Mouse (Mus musculus) skeletal muscle tissue, adult 2 months (tissue): Measurements from ENCODE around the gene Dnajc17.

Experiments used
- DNase-seq: peaks from one replicate; pipeline ENCODE4 v3.0.0-alpha.2; 2012; ENCODE audit warnings: low read depth, low spot score

The Dnajc17 gene

DNA sequence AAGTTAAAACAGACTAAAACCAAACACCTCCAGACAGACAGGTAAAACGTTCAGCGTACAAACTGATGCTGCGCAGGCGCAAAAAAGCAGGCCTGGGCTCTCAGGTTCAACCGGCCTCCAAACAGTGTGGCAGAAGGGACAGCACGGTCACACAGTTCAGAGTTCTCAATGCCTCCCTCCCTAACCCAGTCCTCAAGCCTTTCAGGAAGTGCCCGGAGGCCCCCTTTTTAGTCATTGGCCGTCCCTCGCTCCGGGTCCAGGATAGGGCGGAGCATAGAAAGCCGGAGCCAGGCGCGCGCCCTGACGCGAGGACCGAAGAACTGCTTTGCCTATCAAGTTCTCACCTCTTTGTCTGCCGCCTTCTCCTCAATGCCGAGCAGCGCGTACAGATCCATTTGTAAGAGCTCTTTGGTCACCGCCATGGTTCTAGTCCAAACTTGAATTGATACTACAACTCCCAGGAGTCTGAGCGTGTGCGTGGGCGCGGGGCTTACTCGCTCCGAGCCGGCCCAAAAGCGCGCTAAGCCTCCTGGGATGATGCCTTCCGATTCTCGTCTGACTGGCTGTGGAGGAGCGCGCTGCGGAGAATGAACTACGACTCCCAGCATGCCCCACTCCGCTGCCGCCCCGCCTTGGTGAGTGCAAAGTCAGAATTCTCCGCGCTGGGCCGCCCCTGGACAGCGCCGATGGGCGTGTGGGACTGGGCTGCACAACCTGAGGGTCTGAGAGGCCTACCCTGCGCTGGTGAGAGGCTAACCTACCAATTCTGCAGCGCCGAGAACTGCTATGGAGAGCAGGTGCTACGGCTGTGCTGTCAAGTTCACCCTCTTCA lies at the start of gene Dnajc17, which contains the start of gene Zfyve19:
Gene Dnajc17 (minus strand): TSS at position 452 of the 832 bp plus-strand sequence.
Gene Zfyve19 (plus strand): TSS at position 274 of the 832 bp plus-strand sequence.
- peak; percentile 88 for DNase-seq

DNA sequence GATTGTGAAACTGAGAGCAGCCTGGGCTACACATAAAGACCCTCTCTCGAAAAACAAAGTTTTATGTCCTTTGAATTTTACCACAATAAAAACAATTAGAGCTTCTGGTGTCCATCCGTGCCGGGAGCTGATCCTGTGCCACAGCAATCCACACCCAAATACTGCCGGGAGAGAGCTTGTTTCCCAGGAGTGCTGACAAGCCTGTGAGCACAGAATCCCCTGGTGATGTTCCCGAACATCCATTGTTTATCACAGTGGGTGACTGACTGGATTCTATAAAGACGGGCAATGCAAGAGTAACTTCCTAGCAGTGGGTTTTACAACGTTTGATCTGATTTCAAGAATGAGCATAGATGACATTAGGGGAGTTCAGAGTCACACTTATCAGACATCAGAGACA lies 46.4 kb upstream of the Dnajc17 start:
- DNase-seq = no peak

DNA sequence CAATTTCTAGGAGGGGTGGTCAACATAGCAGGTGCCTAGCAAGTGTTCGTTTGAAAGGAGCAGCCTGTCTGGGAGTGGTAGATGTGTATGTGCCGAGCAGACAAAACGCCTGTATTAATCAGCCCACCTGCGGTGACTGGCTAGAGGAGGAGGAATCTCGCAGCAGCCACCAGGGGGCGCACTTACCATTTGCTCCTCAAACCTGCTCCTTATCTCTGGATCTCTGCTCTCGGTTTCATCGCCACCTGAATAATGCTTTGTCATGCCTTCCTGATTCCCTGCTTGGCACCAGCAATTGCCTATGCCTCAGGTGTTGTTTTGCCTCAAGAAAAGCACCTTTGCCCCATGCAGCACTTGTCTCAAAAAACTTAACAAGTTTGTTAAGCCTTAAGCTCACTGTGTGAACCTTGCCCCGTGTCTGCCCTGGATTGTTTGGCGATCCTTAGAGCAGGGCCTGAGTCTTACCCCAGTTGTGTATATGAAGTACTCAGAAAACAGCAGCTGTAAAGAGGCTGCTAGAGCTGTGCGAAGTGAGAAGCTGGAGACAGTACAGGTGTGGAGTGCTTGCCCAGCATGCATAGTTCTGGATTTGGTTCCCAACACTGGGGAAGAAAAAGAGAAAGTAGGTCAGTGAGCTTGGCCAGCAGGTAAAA lies 42.4 kb upstream of the Dnajc17 start:
- DNase-seq = peak; percentile 71

DNA sequence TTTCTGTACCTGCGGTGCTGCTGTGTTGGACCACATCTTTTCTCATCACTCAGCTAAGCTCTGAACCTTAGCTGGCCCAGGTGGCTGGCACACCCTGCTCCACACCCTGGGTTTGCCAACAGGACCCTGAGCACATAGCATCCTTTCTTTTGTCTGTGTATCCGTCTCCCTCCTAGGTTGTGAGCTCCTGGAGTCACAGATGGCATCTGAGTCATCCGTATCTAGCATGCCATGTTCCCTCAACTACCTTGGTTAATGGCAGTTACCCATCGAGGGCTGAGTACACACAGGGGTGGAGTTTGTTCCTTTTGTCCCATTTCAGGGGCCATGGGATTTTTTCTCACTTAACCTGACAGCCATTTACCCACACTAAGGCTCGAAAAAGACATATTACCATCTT lies 41.8 kb upstream of the Dnajc17 start:
- no peak for DNase-seq

DNA sequence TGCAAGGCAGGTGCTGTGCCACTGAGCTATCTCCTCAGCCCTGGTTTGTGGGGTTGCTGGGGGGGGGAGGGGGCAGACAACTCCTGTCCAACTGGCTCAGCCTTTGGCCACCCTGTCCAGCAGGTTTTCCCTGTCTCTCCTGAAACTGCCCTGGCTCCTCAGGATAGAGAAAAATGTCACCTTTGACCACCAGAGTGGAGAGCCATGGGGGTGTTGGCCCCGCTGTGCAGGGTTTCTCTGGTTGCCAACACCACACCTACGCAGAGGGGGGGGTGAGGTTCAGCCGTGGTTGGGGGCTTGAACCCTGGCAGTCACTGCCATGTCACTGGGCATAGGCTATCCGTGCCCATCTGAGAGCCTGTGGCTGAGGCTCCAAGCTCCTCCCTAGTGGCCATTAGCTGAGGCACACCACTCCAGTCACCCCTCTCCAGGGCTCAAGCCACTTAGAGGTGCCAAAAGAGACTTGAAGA lies 41.0 kb upstream of the Dnajc17 start:
- DNase-seq = no peak

DNA sequence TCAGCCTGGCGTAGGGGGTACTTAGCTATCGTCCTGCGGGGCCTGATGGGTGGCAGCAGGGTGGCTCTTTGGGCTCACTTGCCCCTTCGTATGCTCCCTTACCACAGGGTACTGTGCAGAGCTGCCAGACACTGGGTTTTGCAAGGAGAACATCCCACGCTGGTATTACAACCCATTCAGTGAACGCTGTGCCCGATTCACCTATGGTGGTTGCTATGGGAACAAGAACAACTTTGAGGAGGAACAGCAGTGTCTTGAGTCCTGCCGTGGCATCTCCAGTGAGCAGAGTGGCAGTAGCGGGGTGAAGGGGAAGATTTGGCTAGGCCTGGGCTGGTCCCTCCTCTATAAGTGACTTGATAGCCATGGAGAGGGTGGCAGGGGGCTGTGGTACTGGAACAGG lies 39.3 kb upstream of the Dnajc17 start:
- DNase-seq = no peak

DNA sequence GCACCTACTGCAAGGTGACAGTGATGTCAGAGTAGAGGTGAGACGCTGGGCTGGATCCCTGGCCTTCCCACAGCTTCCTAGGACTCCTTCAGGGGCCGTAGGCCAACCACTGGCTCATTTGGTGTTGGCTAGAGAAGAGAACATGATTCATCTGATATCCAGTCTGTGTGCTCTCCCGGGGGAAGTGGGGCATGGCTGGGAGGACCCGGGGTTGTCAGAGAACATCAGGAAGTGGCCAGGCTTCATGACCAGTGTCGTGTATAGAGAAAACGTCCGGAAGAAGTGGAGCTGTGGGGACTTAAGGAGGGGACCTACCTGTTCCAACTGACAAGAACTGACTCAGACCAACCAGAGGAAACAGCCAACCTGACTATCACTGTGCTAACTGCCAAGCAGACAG lies 36.7 kb upstream of the Dnajc17 start:
- DNase-seq = no peak

DNA sequence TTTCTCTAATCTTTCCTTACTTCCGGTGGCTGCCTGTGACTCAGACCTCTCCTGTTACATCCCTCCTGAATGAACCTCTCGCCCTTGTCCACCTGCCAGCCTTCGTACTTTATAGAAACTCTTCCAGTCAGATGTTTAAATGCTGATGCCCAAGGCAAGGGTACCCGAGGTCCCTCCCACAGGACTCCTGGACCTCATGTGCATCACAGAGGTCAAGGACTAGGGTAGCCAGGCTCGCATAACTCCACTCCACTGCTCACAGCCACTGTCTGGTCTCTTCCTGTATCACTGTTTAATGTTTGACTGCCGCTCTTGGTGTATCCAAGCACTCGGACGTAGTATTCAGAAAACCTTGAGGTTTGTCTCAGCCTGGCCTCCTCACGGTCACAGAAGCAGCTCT lies 34.0 kb upstream of the Dnajc17 start:
- no peak for DNase-seq

DNA sequence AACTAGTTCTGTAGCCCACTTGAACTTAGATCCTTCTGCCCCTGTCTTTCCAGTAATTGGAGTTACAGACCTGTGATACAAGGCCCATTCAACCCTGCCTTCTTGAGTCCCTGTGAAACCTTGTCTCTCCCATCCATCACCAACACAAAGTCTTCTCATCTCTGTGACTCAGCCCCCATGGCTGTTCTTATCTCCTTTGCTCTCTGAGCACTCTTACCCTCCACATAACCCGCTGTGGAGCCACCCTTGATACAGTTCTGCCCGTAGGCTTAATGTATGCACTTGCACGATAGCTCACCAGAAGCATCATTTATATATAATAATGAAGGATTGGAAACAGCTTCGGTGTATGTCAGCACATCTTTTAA lies 32.2 kb upstream of the Dnajc17 start:
- no peak for DNase-seq

DNA sequence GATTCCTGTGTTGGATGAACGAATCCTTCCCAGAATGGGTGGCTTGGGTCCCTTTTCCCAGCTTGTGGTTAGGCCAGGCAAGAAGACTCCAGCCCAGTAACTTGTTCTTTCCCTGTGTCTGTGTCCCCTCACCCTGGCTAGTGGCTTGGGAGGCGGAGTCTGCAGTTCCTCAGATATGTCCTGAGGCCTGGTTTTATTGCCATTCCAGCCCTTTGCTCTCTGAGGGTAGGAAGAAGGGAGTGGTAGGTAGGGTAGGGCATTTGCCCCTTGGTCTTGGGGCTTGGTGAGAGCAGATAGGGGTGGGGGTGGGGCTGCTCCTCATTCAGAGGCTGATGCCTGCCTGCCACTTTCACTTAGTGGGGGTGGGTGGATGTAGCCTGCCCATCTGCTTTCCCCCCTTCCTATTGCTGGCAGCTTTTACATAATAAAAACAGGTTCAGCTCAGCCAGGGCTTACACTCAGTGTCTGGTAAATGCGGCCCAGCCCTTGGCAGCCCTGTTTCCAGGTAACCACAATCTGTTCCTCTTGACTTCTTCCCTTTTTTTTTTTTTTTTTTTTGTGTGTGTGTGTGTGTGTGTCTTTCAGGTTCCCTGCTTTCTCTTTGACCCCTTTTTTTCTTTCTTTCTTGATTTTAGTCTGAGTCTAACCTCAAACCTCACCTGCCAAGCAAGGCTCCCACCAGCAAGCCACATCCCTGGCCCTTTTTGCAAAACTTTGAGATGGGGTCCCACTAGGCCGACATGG lies 31.7 kb upstream of the Dnajc17 start:
- DNase-seq = no peak

DNA sequence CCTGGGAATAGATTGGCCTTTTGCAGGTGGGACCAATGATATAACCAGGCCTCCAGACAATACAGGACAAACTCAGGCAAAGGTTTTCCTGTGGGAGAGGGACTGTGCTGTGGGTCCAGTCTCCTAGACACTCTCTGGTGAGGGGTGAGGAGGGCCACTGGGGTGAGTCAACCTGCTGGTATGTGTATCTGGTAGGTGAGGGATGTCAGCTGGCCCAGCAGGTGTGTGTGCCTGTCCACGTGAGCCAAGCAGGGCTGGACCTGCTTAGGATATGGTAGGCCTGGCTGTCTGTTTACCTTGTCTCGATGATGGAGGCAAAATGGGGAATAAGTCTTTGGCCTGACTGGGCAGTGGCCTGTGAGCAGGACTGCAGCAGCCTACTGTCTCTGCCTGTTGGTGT lies 30.1 kb upstream of the Dnajc17 start:
- no peak for DNase-seq

DNA sequence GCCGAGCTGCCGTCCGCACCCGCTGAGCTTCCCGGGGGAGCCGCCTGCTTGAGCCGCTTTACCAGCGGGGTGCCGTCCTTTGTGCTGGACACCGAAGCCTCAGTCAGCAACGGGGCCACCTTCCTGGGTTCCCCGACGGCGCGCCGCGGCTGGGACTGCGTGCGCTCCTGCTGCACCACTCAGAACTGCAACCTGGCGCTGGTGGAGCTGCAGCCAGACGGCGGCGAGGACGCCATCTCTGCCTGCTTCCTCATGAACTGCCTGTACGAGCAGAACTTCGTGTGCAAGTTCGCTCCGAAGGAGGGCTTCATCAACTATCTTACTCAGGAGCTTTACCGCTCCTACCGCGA lies 29.3 kb upstream of the Dnajc17 start:
- DNase-seq = no peak

DNA sequence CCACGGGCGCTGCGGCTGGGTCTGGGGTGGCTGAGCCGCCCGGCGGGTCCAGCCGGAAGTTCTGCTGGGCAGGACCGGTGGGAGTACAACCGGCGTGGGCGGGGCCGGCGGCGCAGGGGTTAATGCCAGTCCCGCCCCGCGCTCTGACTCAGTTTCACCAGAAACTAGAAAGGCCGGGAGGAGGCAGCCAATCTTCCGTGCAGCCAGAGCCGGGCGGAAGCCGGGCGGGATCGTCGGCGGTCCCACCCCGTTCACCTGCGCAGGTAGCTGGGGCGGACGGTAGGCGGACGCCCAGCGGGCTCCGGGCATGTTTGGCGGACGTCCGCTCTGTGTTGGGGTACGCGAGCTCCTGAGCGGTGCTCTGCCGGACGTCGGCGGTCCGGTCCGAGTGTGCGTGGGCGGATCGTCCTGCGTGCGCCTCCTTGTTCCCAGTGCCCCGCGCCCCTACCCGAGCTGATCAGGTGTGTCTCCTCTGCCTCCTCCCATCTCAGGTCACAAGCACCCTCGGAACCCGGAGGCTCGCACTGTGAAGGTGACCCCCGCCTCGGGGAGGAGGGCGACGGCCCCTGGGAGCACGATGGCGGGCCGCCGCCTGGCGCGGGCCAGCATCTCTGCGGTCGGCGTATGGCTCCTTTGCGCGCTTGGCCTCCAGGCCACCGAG lies 28.7 kb upstream of the Dnajc17 start, which contains the start of gene Spint1:
Gene Spint1 (plus strand): TSS at position 153 of the 661 bp plus-strand sequence.
- no peak for DNase-seq

DNA sequence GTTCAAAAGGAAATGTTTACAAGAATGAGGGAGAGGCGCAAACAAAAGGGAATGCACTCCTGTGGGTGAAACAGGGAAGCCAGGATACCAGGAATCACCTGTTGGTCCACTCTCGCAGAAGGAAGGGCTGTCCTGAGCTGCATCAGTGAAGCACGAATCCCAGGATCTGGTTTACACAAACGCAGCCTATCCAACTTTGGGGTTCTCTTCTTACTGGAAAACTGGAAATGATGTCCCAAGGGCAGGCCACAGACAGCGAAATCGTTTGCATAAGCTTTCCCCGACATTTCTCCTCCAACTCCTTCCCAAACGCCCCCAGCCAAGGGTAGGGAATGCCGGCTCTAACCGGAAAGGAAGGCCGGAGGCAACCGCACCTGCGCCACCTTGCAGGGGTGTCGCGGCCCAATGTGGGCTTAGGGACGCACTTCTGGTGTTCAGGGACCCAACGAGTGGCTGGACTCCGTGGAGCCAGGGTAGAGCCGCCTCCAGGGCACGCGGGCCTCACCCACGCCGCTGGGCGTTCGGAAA lies 28.2 kb upstream of the Dnajc17 start:
- DNase-seq = no peak

DNA sequence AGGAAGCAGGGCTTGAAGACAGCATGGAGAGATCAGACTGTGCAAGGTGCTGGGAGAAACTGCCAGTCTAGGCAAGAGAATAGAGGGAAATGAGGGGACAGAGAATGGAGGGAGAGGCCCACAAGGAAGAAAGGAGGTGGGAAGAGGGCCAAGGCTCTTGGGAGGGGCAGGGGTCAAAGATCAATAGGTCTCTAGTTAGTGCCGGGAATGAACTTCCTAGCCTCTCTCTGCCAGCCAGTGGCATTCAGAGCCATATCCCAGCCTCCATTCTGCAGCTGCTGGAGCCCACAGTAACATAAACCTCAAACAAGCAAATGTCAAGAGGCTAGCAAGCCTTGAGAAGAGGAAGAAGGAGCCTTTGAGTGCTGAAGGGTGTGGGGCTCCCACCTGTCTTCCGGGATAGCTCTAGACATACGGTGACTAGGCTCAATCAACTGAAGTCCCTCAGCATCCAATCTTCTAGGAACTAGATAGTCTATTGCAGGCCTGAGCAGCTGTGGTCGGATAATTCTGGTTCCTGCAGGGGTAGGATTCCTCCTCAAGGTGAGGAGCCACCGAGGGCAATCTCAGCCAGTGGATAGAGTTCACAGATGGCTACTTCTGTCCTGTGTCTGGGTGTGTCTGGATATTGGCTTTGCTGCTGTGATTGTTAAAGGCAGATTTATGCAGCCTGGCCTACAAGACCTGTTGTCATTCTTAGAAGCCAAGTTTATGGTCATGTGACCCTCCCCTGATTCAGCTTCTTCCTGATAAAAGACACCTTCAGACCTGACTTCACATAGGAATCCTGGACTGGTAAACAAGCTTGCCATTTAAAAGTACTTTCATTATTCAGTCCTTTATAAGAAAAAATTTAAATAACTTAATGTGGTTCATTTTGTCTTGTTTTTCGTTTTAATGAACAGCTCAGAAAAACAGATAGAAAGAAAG lies 21.4 kb upstream of the Dnajc17 start, which contains the start of gene Ppp1r14d:
Gene Ppp1r14d (minus strand): TSS at position 132 of the 930 bp plus-strand sequence.
- no peak for DNase-seq

DNA sequence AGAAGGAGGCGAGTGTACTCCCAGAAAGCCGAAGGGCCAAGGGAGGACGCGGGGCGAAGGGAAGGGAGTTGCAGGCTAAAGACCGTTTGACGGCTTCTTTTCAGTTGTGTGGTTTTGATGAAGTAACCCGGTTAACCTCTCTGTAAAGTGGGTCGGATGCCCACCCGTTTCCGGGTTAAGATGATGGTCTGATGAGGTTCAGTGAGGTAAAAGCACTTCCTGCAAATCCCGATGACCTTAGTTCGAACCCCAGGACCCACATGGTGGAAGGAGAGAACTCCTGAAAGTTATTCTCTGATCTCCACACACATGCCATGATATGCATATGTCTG lies 547 bp upstream of the Dnajc17 start:
- DNase-seq = no peak

DNA sequence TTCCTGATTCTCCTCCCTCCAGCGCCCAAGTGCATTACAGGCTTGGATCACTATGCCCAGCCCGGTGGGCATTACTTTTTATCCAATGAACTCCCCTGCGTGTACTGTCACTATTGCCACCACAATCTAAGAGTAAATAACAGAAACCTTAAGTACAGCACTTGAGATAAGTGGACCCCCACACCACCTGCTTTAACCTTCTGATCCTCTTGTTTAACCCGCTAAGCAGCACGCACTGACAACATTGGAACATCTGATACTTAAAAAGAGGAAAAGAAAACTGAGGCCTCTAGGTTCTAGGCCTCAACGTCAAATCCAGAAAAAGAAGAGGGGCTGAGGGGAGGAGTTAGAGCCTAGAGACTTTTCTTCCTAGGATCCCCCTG lies 643 bp downstream of the Dnajc17 start:
- DNase-seq = no peak

DNA sequence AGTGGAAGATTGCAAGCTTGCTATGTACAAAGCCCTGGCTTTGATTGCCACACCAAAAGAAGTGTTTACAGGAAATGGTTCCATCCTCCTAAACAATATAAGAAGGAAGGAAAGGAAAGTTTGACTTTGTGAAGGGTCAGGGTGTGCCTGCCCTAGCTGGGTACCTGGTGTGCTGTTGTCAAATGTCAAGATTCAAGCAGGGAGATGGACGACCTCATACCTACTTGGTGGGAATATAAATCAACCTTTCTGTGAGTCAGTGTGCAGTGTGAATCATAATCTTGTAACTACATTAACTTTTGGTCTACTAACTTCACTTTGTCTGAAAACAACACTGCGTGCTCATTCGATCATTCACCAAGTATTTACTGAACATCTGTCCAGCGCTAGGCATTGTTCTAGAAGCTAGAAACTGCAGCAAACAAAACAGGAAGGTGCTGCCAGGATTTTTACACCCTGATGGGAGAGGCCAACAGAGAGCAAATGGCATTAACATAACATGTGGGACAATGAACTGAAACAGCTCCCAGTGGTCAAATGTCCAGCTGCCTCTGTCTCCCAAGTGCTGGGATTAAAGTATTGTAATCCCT lies 4.6 kb downstream of the Dnajc17 start:
- no peak for DNase-seq

DNA sequence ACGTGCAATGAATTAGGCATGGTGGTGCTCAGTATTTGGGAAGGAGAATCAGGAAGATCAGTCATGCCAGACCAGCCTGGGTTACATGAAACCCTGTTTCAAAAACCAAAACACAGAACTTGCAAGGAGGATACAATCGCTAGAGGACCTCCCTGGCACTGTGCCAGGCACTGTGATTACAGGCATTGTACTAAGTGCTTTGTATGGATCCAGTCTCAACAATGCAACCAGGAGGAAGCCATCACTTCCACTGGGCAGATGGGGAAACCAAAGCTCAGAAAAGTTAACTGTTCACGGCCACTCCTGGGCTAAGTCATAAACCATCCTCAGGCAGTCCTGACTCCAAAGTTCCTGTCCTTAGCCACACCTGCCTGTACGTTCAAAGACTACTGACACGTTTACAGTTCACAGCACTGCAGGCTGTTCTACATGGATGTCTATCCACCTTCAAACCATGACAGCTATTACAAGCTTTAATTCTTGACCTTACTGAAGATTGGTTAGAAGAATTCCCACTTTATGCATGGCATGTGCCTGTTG lies 5.6 kb downstream of the Dnajc17 start:
- peak; percentile 27 for DNase-seq

DNA sequence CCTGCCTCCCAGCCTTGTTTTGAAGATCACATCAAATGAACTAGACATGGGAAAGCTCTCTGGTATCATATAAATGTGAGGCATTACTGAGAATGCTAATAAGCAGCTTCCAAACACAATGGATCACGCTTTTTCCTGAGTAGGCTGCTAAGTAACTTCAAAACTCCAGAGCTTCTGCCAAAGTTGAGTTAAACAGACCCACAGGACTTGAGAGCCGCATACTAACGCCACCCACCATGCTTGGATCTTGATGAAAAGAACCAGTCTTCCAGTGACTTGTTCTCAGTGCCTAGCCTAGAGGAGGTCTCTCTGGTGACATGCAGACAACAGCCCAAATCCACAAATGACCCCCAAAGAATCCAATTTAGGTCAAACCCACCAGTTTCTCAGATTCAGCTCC lies 9.7 kb downstream of the Dnajc17 start:
- no peak for DNase-seq
